9 mouse cellular contexts compared by ENCODE assay signal in the genomic region with DNA sequence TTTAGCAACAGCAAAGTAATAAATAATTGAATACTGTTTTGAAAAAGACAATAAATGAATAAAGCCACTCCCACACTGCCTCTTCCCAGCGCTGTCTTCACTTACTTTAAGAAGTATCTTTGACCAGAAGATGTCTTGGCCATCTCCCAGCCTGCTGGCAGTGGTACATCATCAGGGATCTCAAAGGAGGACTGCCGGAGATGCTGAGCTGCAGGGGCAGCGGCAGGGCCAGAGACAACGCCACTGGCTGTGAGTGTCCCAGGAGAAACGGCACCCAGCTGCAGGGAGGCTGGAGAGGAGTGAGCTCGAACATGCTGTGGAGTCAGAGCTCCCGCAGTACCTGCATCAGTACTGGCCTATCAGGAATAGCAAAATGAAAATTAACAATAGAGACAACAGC. TPM values are rescaled to one million over a fixed set of nuclear protein-coding genes. Genes with fewer than 3 reads are reported as not detected.
DNase-seq lines count a peak whose midpoint lies in the region; ATAC-seq and TF ChIP-seq lines count a peak whose summit lies in the region.
"Had no signal": no experiment of that assay in that cellular context is flagged by ENCODE, and none has a peak within 500 bp of the region (broad histone marks: within the 10 kb centered on the region; RNA-seq: fewer than 3 reads in every experiment).

No protein-coding gene starts in this region.

- peaks cover 16% of the 10 kb centered on the region for H3K36me3 ChIP-seq in lung, embryonic 16.5 days (ENCODE audit: control insufficient read depth, insufficient read depth, low read length)
- peaks cover 37% of the 10 kb centered on the region for H3K36me3 ChIP-seq in heart, embryonic 14.5 days (ENCODE audit: control insufficient read depth, insufficient read depth, low read length)
- H3K36me3 ChIP-seq in myocyte (ENCODE audit: control insufficient read depth, insufficient read depth), result peaks cover 19% of the 10 kb centered on the region

- H3K79me2 ChIP-seq in myocyte (ENCODE audit: control insufficient read depth, insufficient read depth), result peaks cover 62% of the 10 kb centered on the region

- ATAC-seq in cerebellum, adult (ENCODE audit: insufficient number of reproducible peaks, low FRiP score, low TSS enrichment), result no peak
- no peak for ATAC-seq in lung, embryonic 16.5 days (ENCODE audit: low read depth)
- ATAC-seq in heart, embryonic 14.5 days (ENCODE audit: insufficient number of reproducible peaks, insufficient read depth, low FRiP score, low read depth), result no peak

- H3K9me3 ChIP-seq in lung, embryonic 16.5 days (ENCODE audit: control insufficient read depth, low read length), result no peaks in the 10 kb centered on the region
- H3K9me3 ChIP-seq in heart, embryonic 14.5 days (ENCODE audit: control insufficient read depth, low read length), result no peaks in the 10 kb centered on the region
- H3K9me3 ChIP-seq: liver, embryonic 13.5 days had no signal

- WGBS in lung, embryonic 16.5 days, result 40% methylated on average over 7 of the region's 7 CpGs
- WGBS in heart, embryonic 14.5 days, result 45% methylated on average over 7 of the region's 7 CpGs

- H3K27ac ChIP-seq in lung, embryonic 16.5 days (ENCODE audit: low read length), result no peak overlapping the region
- no peak overlapping the region for H3K27ac ChIP-seq in heart, embryonic 14.5 days (replicated peaks in 1 of 2; ENCODE audit: control insufficient read depth in 1 of 2, insufficient read depth in 1 of 2, low read depth in 2 of 2, low read length in 2 of 2)
- H3K27ac ChIP-seq: liver, embryonic 13.5 days had no signal

- peaks cover 11% of the 10 kb centered on the region for H3K4me1 ChIP-seq in lung, embryonic 16.5 days (replicated peaks; ENCODE audit: control insufficient read depth, insufficient read depth, low read length)
- peaks cover 2 to 26% of the 10 kb centered on the region in 2 experiments; a peak in 3 of 4 replicates for H3K4me1 ChIP-seq in heart, embryonic 14.5 days (ENCODE audit: control insufficient read depth in 2 of 2, insufficient read depth in 2 of 2, low read length in 2 of 2)
- H3K4me1 ChIP-seq: liver, embryonic 13.5 days had no signal

- no peak overlapping the region for H3ac ChIP-seq in myocyte (ENCODE audit: control insufficient read depth, insufficient read length)

- TF ChIP-seq POLR2A in myocyte (IDR thresholded peaks at IDR 0.05; ENCODE audit: insufficient read length, low read depth), result no peak

- 0 out of 2 replicates have a peak overlapping the region, but pooled peaks have one; percentile 3 for H3K4me3 ChIP-seq in lung, embryonic 16.5 days (ENCODE audit: low read length)
- H3K4me3 ChIP-seq in heart, embryonic 14.5 days (ENCODE audit: control insufficient read depth in 1 of 2, insufficient read depth in 1 of 2, low read depth in 1 of 2, low read length in 2 of 2), result peak overlapping the region in 1 of 2 experiments; percentile 8; a peak in 2 of 4 replicates
- H3K4me3 ChIP-seq in myocyte, result no peak overlapping the region
- H3K4me3 ChIP-seq: liver, embryonic 13.5 days had no signal

- peak overlapping the region; percentile 23 for H3K4me2 ChIP-seq in lung, embryonic 16.5 days (ENCODE audit: low read depth, low read length)
- H3K4me2 ChIP-seq in heart, embryonic 14.5 days (ENCODE audit: low read length), result peak overlapping the region; percentile 75
- peak overlapping the region; percentile 92 for H3K4me2 ChIP-seq in myocyte (ENCODE audit: low read depth)
- H3K4me2 ChIP-seq: liver, embryonic 13.5 days had no signal

- no peaks in the 10 kb centered on the region for H3K27me3 ChIP-seq in lung, embryonic 16.5 days (ENCODE audit: control insufficient read depth, insufficient read depth, low read depth, low read length)
- no peaks in the 10 kb centered on the region for H3K27me3 ChIP-seq in heart, embryonic 14.5 days (ENCODE audit: control insufficient read depth, insufficient read depth, low read length)
- no peaks in the 10 kb centered on the region for H3K27me3 ChIP-seq in myocyte (ENCODE audit: control insufficient read depth, insufficient read depth, insufficient read length)

- peak; percentile 39 to 57 for DNase-seq in cerebellum, postnatal 10 days
- no peak for DNase-seq in lung, adult 18-20 months
- DNase-seq in frontal cortex, postnatal 14 days (ENCODE audit: low spot score in 2 of 2), result no peak
- DNase-seq in adrenal gland, postnatal 14 days, result no peak
- DNase-seq: liver, embryonic 13.5 days had no signal

- H3K9ac ChIP-seq in lung, embryonic 16.5 days (ENCODE audit: low read length), result no peak overlapping the region
- H3K9ac ChIP-seq in heart, embryonic 14.5 days (ENCODE audit: low read length), result peak overlapping the region; percentile 46; the same call in 1 of the 2 replicates
- H3K9ac ChIP-seq: liver, embryonic 13.5 days had no signal

TF ChIP-seq in myocyte, 11 proteins besides CTCF, POLR2A, EP300 and RAD21:
- TF ChIP-seq USF1 (IDR thresholded peaks at IDR 0.05; ENCODE audit: low read depth), result no peak
- no peak for TF ChIP-seq TCF3 (IDR thresholded peaks at IDR 0.05; ENCODE audit: insufficient read length, low read depth)
- no peak for TF ChIP-seq SRF (IDR thresholded peaks at IDR 0.05; ENCODE audit: control insufficient read depth, insufficient read length, low read depth)
- TF ChIP-seq MYOG (IDR thresholded peaks at IDR 0.05; ENCODE audit: control insufficient read depth in 1 of 3, insufficient read depth in 1 of 3, insufficient read length in 2 of 3, low read depth in 2 of 3), result no peak
- TF ChIP-seq TCF12 (IDR thresholded peaks at IDR 0.05; ENCODE audit: insufficient read depth, poor library complexity, severe bottlenecking), result no peak
- TF ChIP-seq E2F4 (IDR thresholded peaks at IDR 0.05; ENCODE audit: insufficient read depth), result no peak
- TF ChIP-seq CEBPB (IDR thresholded peaks at IDR 0.05; ENCODE audit: insufficient read depth, poor library complexity, severe bottlenecking), result no peak
- no peak for TF ChIP-seq REST (IDR thresholded peaks at IDR 0.05; ENCODE audit: insufficient read depth, insufficient read length)
- TF ChIP-seq POLR2AphosphoS2 (IDR thresholded peaks at IDR 0.05; ENCODE audit: insufficient read length, low read depth), result no peak
- TF ChIP-seq MYOD1 (IDR thresholded peaks at IDR 0.05; ENCODE audit: control insufficient read depth in 1 of 3, insufficient read length in 2 of 3, low read depth in 2 of 3), result no peak
- TF ChIP-seq MAX (IDR thresholded peaks at IDR 0.05; ENCODE audit: low read depth), result no peak

RNA-seq across cellular contexts. Expression of a gene that starts 3.0 kb away (rescaled TPM):
- 28.5 and 30.3 TPM in 2 replicates for polyA plus RNA-seq in lung, embryonic 16.5 days (2015; fragmentation: Nextera tagmentation; extraction: Ambion mirVana)
- polyA plus RNA-seq in heart, embryonic 14.5 days (2014; fragmentation: Nextera tagmentation; extraction: Ambion mirVana), result 22.0 and 24.3 TPM in 2 replicates
- 27.5 TPM for polyA plus RNA-seq in myocyte (2012; fragmentation: generic; extraction: Trizol)
- total RNA-seq in adrenal gland, postnatal 14 days (2021), result 67.1 and 67.4 TPM in 2 replicates

RNA-seq across cellular contexts. Expression of a gene that starts 41.3 kb away (rescaled TPM):
- polyA plus RNA-seq in lung, embryonic 16.5 days (2015; fragmentation: Nextera tagmentation; extraction: Ambion mirVana), result 14.4 and 15.7 TPM in 2 replicates
- polyA plus RNA-seq in heart, embryonic 14.5 days (2014; fragmentation: Nextera tagmentation; extraction: Ambion mirVana), result 7.0 and 7.6 TPM in 2 replicates
- polyA plus RNA-seq in myocyte (2012; fragmentation: generic; extraction: Trizol), result 0.84 TPM
- 4.3 and 4.9 TPM in 2 replicates for total RNA-seq in adrenal gland, postnatal 14 days (2021)

Comparison
In these comparisons a context has a peak if more than half of its experiments do, and no peak if none do; other contexts are left out.
1. DNase-seq: peak in cerebellum, postnatal 10 days (2 of 2); none in lung, adult 18-20 months (0 of 2), frontal cortex, postnatal 14 days (0 of 2) and adrenal gland, postnatal 14 days (single experiment).
2. H3K4me2 ChIP-seq: peak in every context shown above with its lines; median percentile 92 in myocyte; 75 in heart, embryonic 14.5 days; 23 in lung, embryonic 16.5 days.